Mouse (Mus musculus) midbrain, embryonic 14.5 days (tissue): ENCODE measurements around the gene Elovl7. TPM values are rescaled to one million over a fixed set of nuclear protein-coding genes. Genes with fewer than 3 reads are reported as not detected.
A peak's percentile ranks its signal among the peaks of the same experiment; 100 is the strongest.

Experiments
- ATAC-seq: fragments of 200-750 bp; cut with Nextera tagmentation; 2 replicates; pipeline ENCODE4 v1.8.0; 2017; ENCODE audit warnings: moderate number of reproducible peaks, moderate library complexity; ENCODE audit not compliant: low FRiP score, low TSS enrichment
- DNase-seq: peaks from one replicate; pipeline ENCODE4 v3.0.0-alpha.2; 2015
- H3K27ac ChIP-seq: fragments of 300-500 bp; sonication (generic); replicated peaks from 2 replicates; pipeline ENCODE4 v1.5.1; 2014; ENCODE audit warnings: mild to moderate bottlenecking, low read depth, low read length, moderate library complexity
- H3K27me3 ChIP-seq: fragments of 300-500 bp; sonication (generic); 2 replicates; pipeline ENCODE4 v1.6.1; 2014; ENCODE audit warnings: low read length, control low read depth, mixed read lengths; ENCODE audit not compliant: control insufficient read depth, insufficient read depth
- H3K36me3 ChIP-seq: fragments of 300-500 bp; sonication (generic); 2 replicates; pipeline ENCODE4 v1.6.1; 2014; ENCODE audit warnings: low read length, control low read depth; ENCODE audit not compliant: control insufficient read depth, insufficient read depth
- H3K4me1 ChIP-seq: fragments of 300-500 bp; sonication (generic); 2 replicates; pipeline ENCODE4 v1.6.1; 2014; ENCODE audit warnings: mild to moderate bottlenecking, antibody characterized with exemption, low read length, control low read depth; ENCODE audit not compliant: control insufficient read depth, insufficient read depth
- H3K4me2 ChIP-seq: fragments of 300-500 bp; sonication (generic); 2 replicates; pipeline ENCODE4 v1.6.1; 2014; ENCODE audit warnings: mild to moderate bottlenecking, low read length, moderate library complexity
- H3K4me3 ChIP-seq: fragments of 300-500 bp; sonication (generic); replicated peaks from 2 replicates; pipeline ENCODE4 v1.5.1; 2014; ENCODE audit warnings: low read depth, low read length
- H3K9ac ChIP-seq: fragments of 300-500 bp; sonication (generic); replicated peaks from 2 replicates; pipeline ENCODE4 v1.6.1; 2014; ENCODE audit warnings: mild to moderate bottlenecking, low read length, moderate library complexity
- H3K9me3 ChIP-seq: fragments of 300-500 bp; sonication (generic); 2 replicates; pipeline ENCODE4 v1.6.1; 2016; ENCODE audit warnings: low read length, control low read depth, mixed read lengths; ENCODE audit not compliant: control insufficient read depth
- WGBS: fragments of 180-500 bp; shearing (Covaris S2); extraction: QIAGEN DNeasy Blood & Tissue Kit; methylation state at CpG from one replicate; pipeline ENCODE4 v1.1.7; 2014; 5-methylcytosine and 5-hydroxymethylcytosine counted together
- polyA plus RNA-seq: library from polyadenylated mRNA; unstranded; fragments of >200 nt; fragmentation: Nextera tagmentation; extraction: Ambion mirVana; gene quantifications from 2 replicates; pipeline ENCODE4 v1.2.1, GENCODE M21; 2014

Gene Elovl7
- polyA plus RNA-seq, 1 experiment from 2014 or later = 1.5 TPM

GRCm38 (mm10) chr13:108263042-108263441, 48.8 kb downstream of the Elovl7 start:
- Histone ChIP-seq H3K4me3 (no peak overlapping the region), H3K27ac (no peak overlapping the region), H3K4me2 (no peak overlapping the region), H3K36me3 (no peaks in the 10 kb centered on the region), H3K9ac (no peak overlapping the region), H3K9me3 (no peaks in the 10 kb centered on the region), H3K27me3 (no peaks in the 10 kb centered on the region), H3K4me1 (no peaks in the 10 kb centered on the region)
- 58% methylated on average over 8 of the region's 8 CpGs for WGBS
- no peak for ATAC-seq
- DNase-seq = peak; percentile 36

DNA sequence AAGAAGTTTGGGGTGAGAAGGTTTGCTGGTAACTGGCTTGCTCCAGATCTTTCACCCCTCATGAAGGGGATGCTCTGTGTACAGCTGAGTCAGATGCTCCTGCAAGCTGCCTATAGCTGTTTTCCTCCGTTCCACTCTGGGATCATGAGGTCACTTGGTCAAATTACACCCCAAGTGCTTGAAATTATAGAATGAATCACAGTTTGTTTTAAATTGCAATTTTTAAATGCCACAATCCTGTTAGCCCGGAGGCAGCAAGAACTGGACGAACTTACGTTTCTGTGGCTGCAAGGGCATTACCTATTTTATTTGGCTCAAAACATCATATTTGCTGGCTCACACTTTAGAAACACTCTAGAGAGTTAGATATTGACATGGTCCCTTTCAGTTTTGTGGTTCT, 51.2 kb downstream of the Elovl7 start:
- Histone ChIP-seq H3K9me3 (no peaks in the 10 kb centered on the region), H3K4me3 (no peak overlapping the region), H3K4me1 (no peaks in the 10 kb centered on the region), H3K27me3 (no peaks in the 10 kb centered on the region), H3K9ac (no peak overlapping the region), H3K36me3 (no peaks in the 10 kb centered on the region), H3K27ac (no peak overlapping the region), H3K4me2 (no peak overlapping the region)
- DNase-seq = no peak
- no peak for ATAC-seq
- WGBS = 93% methylated on average over 4 of the region's 4 CpGs

GRCm38 (mm10) chr13:108267841-108268634, 53.8 kb downstream of the Elovl7 start:
- WGBS = 91% methylated on average over 9 of the region's 9 CpGs
- Histone ChIP-seq H3K4me1 (no peaks in the 10 kb centered on the region), H3K4me3 (no peak overlapping the region), H3K27me3 (no peaks in the 10 kb centered on the region), H3K4me2 (no peak overlapping the region), H3K36me3 (no peaks in the 10 kb centered on the region), H3K27ac (no peak overlapping the region), H3K9me3 (no peaks in the 10 kb centered on the region), H3K9ac (no peak overlapping the region)
- no peak for DNase-seq
- no peak for ATAC-seq

DNA sequence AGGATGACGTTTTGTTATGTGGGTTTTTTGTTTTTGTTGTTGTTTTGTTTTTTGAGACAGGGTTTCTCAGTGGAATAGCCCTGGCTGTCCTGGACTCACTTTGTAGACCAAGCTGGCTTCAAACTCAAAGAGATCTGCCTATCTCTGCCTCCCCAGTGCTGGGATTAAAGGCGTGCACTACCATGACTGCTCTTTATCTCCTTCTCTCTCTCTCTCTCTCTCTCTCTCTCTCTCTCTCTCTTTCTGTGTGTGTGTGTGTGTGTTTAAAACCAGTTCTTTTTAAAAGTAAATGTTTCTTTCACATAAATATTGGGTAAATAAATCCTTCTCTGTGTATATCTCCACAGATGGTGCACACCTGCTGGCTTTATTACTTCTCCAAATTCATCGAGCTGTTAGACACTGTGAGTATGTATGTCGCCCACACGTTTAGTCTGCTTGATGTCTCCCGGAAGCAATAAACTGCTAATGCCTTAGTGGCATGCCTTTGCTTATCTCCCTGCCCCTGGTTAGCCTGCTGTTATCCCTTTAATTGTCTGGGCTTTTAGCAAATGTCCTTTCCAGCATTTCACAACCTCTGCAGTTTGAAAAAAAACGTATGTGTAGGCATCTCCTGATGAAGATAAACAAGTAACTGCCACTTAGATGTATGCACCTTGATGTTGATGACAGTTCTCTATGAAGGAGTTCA, 57.4 kb downstream of the Elovl7 start:
- H3K36me3 ChIP-seq = no peaks in the 10 kb centered on the region
- H3K27ac ChIP-seq = no peak overlapping the region
- H3K9ac ChIP-seq = no peak overlapping the region
- no peaks in the 10 kb centered on the region for H3K4me1 ChIP-seq
- ATAC-seq (no peak), DNase-seq (no peak)
- H3K9me3 ChIP-seq = no peaks in the 10 kb centered on the region
- 82% methylated on average over 7 of the region's 7 CpGs for WGBS
- no peak overlapping the region for H3K4me3 ChIP-seq
- H3K27me3 ChIP-seq = no peaks in the 10 kb centered on the region
- H3K4me2 ChIP-seq = no peak overlapping the region

DNA sequence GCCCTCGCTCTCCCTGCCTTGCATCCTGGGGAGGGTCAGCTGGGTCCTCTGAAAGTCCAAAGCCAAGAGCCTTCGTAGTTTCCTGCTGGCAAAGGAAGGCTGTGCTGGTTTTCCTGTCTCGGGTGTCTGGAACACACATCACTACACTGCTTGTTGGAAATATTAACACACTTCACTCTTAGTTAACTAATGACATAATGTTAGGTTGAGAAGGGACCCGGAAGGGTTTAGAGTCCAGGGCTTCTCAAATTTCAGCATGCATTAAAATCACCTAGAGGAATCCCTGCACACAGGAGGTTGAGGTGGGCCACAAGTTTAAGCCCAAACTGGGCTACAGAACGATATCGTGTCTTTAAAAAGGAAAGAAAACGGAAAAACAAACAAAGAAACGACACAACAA, 58.1 kb downstream of the Elovl7 start:
- 92% methylated on average over 8 of the region's 8 CpGs for WGBS
- Histone ChIP-seq H3K27ac (no peak overlapping the region), H3K36me3 (no peaks in the 10 kb centered on the region), H3K4me3 (no peak overlapping the region), H3K27me3 (no peaks in the 10 kb centered on the region), H3K4me2 (no peak overlapping the region), H3K4me1 (no peaks in the 10 kb centered on the region), H3K9ac (no peak overlapping the region), H3K9me3 (no peaks in the 10 kb centered on the region)
- no peak for ATAC-seq
- DNase-seq = no peak

DNA sequence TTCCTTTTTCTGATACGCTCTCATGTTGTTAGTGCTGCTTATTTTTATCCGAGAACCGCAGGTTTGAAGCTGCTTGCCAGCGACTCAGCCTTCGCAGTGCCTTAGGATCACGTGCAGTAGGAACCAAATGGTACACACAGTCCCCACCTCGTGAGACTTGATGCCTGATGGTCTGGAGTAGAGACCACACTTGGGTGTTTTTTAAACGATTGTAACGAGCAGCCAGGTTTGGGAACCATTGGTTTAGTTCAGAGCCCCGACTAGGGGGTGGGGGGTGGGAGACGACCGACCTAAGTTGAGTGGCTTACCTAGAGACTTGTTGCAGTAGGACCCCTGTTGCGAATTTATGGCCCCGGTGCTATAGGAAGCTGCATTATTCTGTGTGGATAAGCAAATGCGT, 58.8 kb downstream of the Elovl7 start:
- Histone ChIP-seq H3K27ac (no peak overlapping the region), H3K27me3 (no peaks in the 10 kb centered on the region), H3K4me2 (no peak overlapping the region), H3K9me3 (no peaks in the 10 kb centered on the region), H3K9ac (no peak overlapping the region), H3K36me3 (no peaks in the 10 kb centered on the region), H3K4me1 (no peaks in the 10 kb centered on the region), H3K4me3 (no peak overlapping the region)
- DNase-seq (no peak), ATAC-seq (no peak)
- WGBS = 69% methylated on average over 15 of the region's 15 CpGs

DNA sequence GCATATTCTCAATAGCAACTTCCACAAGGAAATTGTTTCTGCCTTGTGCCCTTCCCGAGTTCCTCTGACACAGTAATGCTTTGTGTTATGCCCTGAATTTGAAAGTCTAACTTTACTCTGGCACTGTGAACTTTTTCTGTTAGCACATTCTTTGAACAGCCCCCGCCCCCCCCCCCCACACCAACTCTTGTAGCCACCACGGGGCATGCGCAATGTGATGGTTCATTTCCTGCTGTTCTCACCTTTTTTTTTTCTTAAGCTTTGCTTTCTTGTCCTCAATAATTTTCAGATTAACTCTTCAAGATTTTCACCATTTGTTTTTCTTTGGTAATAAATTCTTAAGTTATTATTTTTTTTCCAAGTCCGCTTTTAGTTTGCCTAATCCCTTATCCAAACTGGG, 59.3 kb downstream of the Elovl7 start:
- Histone ChIP-seq H3K27me3 (no peaks in the 10 kb centered on the region), H3K27ac (no peak overlapping the region), H3K4me2 (no peak overlapping the region), H3K9me3 (no peaks in the 10 kb centered on the region), H3K4me3 (no peak overlapping the region), H3K36me3 (no peaks in the 10 kb centered on the region), H3K4me1 (no peaks in the 10 kb centered on the region), H3K9ac (no peak overlapping the region)
- DNase-seq (no peak), ATAC-seq (no peak)
- WGBS = 49% methylated on average over 5 of the region's 5 CpGs

GRCm38 (mm10) chr13:108276561-108276960, 62.4 kb downstream of the Elovl7 start:
- H3K9ac ChIP-seq = no peak overlapping the region
- no peak for ATAC-seq
- WGBS = 67% methylated on average over 1 of the region's 1 CpGs

DNA sequence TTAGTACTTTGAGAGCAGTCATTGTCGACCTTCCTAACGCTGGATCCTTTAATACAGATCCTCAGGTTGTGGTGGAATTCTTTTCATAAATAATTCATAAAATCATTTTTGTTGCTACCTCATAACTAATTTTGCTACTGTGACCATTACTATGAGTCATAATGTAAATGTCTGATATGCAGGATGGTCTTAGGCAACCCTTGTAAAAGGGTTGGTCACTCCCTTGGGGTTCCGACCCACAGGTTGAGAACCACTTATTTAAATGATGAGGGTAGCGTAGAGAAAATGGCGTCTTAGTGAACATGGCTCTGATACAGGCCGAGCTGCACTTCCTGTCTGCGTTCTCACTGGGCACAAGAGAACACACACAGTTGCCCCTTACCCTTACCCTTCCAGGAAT, 63.1 kb downstream of the Elovl7 start:
- no peak overlapping the region for H3K27ac ChIP-seq
- ATAC-seq (no peak), DNase-seq (no peak)
- H3K36me3 ChIP-seq = no peaks in the 10 kb centered on the region
- no peak overlapping the region for H3K4me3 ChIP-seq
- no peak overlapping the region for H3K4me2 ChIP-seq
- H3K27me3 ChIP-seq = no peaks in the 10 kb centered on the region
- no peak overlapping the region for H3K9ac ChIP-seq
- H3K9me3 ChIP-seq = no peaks in the 10 kb centered on the region
- WGBS = 81% methylated on average over 7 of the region's 7 CpGs
- no peaks in the 10 kb centered on the region for H3K4me1 ChIP-seq

More at GRCm38 (mm10) chr13:108276561-108276960, 62.4 kb downstream of the Elovl7 start:
- H3K4me1 ChIP-seq = no peaks in the 10 kb centered on the region
- H3K27me3 ChIP-seq = no peaks in the 10 kb centered on the region
- no peak overlapping the region for H3K27ac ChIP-seq
- H3K4me2 ChIP-seq = no peak overlapping the region
- H3K36me3 ChIP-seq = no peaks in the 10 kb centered on the region
- DNase-seq = no peak
- H3K4me3 ChIP-seq = no peak overlapping the region
- no peaks in the 10 kb centered on the region for H3K9me3 ChIP-seq
